Mouse (Mus musculus) kidney, postnatal 10 days (tissue): ENCODE measurements around the gene Kcnc1.

ENCODE experiments used
- DNase-seq: peaks from one replicate; pipeline ENCODE4 v3.0.0; 2021; ENCODE audit warnings: mixed read lengths

Gene Kcnc1

DNA sequence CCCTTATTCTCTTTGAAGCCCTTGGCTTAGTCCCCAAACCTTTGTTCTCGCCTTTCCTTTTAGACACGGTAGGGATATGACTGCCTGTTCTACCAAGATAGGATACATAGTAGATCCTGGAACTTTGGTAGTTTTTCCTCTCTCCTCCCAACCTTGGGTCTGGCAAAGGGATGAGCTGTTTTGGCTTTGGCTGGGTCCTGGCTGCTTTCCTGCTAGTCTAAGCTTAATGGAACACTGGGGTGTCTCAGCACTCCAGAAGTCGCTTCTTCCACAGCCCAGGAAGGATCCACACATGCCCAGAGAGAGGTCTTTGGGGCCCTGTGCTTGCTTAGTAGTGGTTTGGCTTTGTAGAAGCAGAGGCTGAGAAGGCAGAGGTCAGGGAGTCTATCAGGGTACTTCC is 27.7 kb downstream of the Kcnc1 start:
- no peak for DNase-seq

DNA sequence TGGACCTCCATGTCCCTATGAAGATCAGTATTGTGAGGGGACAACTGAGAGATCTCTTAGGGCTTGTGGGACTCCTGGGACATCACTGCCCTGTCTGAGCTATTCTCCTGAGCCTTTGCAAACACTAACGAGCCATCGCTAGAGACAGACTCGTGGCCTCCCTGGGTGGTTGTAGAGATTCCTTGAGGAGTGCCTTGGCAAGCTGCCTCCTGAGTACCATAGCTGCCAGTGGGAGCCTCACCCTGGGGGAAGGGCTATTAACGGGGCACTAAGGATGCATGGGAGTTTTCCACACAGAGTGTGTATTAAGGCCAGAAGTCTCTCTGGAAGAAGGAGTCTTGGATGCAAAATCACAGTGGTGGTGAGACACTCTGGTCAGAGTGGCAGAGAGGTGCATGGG is 28.7 kb downstream of the Kcnc1 start:
- no peak for DNase-seq

DNA sequence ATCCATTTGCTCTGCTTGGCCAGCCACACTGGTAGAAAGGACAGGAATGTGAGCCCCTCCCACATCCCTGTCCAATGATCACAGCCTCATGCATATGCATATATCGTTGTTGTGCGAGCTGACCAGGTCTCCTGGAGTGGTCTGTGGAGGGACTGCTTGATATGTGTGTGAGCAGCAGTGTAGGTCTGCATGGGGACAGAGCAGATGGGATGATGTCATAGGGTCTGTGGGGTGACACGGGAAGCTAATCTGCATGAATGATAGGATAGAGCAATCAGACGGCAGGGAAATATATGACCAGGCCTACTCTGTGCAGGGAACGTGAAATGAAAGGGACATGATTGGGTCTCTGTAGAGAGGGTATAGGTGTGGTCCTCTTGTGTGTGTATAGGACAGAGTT is 37.6 kb downstream of the Kcnc1 start:
- DNase-seq = no peak

DNA sequence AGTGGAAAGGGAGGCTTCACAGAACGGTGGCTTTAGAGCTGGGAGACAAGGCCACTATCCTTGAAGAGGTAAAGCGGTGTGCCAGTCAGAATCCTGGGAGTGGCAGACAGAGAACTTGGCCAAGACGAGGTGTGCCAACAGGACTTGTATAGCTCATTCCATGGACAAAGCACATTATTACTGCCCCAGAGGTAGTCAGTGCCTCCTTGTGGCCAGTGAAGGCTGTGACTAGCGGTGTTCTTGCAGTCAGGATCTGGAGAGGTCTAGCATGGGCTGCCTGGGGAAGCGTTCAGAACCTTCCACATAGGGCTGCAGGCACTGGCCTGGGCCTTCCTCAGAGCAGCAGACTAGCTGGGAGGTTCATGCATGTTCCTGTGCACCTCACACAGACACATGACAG is 39.5 kb downstream of the Kcnc1 start:
- no peak for DNase-seq

DNA sequence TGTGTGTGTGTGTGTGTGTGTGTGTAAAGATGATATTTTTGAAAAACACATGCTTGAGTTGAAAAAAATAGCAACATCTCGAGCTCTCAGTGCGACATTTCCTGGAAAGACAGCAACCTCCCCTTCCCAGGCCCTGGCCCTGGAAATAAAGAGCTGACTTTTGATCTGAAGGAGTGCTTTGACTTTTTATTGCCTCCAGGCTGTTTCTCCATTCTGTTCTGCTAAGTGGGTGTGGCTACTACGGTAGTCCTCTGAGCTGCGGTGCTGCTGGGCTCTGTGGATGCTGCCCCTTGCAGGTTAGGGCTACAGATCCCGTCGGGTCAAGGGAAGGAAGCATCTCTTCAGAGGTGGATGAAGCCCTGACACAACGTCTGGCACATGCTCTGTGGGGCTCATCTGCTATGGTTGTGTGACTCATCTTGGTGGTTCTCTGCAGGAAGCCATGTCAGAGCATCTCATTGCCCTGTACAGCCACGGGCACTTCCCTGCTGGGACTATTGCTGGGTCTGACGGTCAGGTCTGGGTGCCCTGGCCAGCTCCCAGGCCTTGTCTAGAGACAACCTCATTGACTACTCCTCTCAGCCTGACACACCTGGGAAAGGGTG is 42.3 kb downstream of the Kcnc1 start:
- DNase-seq = no peak

DNA sequence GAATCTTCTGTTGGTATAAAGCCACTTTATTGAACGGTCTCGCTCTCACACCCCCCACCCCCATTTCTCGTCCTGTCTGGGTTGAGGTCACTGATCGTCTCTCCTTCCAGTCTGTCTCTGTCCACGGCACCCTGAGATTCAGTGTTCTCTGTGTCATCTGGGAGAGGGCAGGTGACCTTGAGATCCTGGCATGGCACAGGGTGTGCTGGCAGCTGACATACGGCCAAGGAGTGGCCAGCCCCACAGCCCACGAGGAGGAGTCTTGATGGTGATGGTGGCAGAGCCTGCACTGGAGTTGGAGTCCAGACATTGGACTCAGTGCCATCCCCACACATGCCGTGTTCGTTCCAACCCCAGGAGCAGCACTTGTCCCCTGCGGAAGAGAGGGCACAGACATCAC is 46.9 kb downstream of the Kcnc1 start:
- DNase-seq = no peak

DNA sequence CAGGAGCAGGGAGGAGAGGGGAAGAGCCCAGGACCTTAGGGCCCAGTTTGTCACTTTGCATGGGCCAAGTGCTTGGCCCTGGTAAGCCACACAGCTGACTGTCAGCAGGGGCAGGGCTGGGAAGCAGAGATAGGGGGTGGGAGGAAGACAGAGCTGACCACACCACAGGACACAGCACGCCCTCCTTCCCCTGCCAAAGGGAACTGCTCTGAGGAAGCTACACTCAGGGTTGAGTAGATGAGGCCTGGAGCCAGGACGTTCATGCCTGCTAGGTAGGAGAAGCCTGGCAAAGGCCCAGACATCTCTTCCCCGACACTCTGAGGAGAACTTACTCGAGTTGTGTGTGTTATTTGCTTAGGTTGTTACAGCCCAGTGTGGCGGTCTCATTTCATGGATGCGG is 49.6 kb downstream of the Kcnc1 start:
- DNase-seq = no peak

DNA sequence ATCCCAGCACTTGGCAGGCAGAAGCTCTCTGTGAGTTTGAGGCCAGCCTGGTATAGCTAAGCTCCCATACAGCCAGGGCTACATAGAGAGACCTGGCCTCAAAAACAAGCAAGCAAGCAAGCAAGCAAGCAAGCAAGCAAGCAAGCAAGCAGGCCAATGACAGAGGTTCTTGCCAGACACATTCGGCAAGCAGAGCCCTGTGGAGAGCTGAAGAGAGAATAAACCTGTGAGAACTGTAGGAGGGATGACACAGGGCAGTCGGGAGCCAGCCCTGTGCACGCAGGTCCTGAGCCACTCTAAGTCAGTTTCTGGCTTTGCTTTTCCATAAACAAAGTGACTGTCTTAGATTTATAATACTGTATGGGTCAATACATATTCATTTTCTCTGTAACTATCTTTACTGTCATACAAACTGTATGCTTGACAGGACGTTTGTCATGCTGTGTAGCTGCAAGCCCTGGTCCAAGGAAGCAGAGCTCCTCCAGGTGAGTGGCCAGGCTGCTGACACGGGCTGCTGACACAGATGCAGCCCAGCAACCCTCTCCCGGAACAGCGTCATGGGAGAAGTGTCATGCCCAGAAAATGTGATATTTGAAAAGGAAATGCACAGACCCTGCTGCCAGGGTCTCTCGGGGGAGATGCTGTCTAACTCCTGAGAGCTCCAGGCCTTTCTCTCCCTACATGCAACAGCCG is 51.3 kb downstream of the Kcnc1 start:
- no peak for DNase-seq

DNA sequence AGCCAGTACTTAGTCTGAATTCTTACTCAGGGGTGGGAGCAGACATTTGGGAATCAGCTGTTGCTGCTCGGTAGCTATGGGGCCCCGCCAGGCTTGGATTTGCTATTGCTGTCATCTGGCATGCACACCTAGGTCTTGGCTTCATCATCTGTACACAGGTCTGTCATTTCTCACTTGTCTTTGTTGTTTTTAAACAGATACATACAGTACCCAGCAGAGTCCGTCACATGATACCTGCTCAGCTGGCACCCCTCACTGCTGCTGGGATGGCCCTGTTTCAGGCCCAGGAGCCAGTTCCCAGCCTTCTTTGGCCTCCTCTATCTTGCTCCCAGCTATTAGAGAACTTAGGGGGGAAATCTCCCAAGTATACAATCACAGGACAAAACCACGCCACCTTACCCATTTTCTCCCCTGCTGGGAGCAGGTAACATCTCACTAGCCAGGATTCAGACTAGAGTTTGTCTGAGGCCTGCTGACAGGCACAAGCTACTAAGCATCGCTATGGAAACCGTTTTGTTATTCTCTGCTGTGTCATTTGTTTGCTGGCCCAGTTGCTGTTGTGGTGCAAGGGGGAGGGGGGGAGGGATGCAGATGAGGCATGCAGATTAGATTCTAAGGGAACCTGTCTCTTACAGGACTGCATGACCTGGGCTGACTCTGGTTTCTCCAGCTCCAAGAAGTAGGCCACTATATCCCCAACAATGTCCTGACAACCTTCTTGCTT is 52.8 kb downstream of the Kcnc1 start:
- no peak for DNase-seq

DNA sequence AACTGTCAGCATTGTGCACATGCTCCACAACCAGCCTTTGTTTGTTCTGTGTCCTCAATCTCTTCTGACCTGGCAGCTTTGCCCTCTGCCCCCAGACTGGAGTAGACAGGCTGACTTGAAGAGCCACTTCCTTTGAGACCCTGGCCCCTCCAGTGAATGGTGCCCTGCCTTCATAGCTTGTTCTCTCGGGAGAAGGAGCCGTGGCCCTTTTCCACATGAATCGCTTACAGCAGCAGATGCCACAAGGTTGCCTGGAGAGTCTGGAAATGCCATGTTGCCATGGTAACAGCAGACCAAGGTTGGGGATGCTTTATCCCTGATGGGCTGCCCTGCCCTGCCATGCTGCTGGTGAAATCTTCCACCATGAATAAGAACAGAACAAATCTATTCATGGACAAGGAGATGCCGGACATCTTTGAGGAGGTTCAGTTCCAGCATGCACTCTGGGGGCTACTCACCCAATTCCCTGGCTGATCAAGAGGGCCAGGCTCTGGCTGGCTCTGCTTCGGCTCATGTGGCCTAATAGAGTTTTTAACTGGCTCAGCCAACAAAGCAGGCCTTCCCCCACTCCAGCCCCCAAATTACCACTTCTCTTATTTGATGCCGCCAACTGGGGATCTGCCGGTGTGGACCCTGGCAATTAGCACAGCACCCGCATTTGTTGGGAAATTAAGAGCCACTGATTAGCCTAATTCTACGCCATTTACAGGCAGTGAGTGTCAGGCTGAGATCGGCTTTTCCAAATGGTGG is 57.8 kb downstream of the Kcnc1 start:
- DNase-seq = no peak

DNA sequence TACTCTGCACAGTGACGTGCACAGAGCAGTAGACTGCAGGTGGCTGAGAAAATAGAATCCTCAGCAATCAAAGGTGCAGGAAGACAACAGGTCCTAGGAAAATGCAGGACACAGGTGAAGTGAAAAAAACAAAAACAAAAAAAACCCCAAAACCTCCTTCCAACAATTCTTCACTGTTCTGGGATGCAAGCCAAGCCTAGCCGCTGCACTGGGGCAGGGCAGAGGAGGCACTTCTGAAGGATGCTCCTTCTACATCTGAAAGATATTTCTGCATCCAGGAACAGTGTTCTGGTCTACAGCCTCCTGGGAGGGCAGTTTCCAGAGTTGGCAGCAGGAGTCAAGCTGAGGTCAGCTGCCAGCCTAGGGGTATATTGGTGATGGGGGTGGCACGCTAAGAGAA is 61.6 kb downstream of the Kcnc1 start:
- no peak for DNase-seq

DNA sequence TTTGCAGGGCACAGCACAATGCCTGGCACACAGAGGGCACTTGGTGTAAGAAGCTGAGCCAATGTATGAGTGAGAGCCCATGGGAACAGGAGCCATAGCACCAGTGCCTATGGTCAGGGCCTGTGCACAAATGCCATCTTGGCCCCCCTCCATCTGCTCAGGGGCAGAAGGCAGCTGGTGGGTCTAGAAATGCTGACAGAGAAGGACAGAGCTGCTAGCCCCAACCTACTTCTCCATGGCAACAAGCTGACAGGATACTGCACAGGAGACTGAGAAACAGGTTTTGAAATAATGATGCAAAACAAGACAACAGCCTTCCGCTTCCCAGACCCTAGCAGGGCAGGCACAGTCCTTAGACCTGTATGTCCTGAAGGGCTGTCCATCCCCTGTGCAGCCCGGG is 62.9 kb downstream of the Kcnc1 start:
- DNase-seq = no peak

DNA sequence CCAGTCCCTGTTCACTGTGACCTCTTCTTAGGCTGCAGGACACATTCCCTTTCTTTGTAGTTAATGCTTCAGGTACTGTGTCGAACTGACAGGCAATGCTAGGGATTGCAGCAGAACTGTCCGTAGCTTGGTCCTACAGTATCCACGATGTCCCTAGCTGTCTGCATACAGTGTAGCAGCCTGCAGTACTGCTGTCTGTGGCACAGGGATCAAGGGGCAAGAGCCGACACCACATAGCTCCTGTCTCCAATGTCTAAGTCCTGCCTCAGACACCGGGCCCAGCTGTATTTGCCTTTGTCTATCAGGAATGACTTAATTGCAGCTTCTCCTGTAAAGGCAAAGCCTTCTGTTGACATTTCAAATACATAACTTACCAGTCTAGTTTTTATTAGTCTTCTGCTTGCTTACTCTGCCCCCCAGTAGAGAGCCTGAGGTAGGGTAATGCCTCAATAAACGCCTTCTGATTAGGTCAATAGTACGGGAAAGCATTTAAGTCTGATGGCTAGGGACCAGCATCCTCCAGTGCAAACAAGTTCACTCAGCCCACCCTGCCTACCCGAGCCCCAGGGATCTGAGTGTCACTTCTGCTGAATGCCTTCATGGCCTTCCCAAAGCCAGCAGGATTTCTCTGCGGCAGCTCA is 63.4 kb downstream of the Kcnc1 start:
- no peak for DNase-seq

DNA sequence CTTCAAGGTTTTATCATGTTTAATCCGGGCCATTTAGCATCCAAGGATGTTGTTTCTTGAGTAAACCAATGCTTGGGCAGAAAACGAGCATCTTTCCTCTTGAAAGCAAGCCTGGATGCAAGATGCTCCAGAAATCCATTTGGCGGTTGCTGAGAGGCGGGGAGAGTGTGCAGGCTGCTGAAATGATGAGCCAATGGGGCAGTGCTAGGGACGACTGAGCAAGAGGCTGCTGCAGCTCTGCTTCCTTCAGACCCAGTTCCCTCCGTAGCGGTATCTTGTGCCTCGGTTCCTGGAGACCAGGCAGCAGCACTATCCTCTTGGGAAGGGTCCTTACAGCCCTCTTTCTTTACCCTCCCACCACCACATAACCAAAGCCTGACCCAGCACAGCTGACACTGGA is 66.0 kb downstream of the Kcnc1 start:
- DNase-seq = no peak

DNA sequence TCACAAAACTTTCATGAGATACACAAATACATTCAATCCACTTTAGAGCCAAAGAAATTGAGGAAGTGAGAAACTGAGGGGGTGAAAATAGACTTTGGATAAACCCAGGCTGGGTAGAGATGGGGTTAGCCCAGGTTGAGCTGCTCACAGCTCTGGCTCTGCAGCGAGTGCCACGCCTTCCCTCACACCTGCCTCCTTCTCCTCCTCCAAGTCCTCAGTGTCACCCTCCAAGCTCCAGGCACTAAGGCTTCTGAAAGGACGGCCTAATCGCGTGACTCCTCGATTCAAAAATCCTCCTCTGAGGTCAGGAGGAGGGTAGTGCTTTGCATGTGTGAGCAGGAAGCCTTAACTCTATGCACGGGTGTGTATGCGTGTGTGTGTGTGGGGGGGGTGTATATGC is 66.8 kb downstream of the Kcnc1 start:
- no peak for DNase-seq

DNA sequence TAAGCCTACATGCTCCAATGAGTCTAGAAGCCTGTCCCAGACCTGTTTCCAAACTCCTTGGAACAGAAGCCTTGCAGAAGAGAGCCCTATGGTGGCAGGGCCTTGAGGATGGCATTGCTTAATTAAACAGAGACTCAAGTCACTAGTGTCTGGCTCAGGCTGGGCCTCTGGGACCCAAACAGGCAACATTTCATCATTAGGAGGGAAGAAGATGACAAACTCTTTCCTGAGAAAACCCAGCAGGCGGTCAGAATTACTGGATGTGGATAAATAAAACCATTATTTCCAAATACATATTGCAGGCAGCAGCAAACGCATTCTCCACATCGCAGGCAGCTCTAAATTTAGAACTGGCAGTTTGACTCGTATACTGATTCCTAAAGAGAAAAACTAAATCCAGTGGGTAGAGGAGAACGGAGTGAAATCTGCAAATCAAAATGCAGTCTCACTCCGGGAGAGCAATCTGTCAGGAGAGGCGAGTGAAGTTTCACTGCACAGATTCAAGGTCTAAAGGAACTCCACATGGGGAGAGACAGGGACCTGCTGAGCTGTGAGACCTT is 70.2 kb downstream of the Kcnc1 start:
- DNase-seq = peak; percentile 14

DNA sequence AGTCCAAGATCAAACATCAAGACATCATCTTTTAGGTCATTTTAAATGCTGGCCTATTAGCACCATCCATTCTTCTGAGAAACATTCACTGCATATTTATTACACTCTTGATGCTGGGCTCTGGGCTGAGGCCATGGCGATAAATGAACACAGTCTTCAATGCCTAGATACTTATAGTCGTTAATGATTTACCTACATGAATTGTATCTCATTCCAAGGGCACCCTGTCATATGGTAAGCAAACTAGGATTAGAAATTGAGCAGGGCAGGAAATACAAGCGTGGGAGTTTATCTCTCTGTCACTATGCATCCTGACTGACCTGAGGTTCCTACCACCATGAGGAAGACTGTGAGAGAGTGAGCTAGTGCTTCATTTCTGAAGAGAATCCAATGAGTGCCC is 73.2 kb downstream of the Kcnc1 start:
- no peak for DNase-seq

DNA sequence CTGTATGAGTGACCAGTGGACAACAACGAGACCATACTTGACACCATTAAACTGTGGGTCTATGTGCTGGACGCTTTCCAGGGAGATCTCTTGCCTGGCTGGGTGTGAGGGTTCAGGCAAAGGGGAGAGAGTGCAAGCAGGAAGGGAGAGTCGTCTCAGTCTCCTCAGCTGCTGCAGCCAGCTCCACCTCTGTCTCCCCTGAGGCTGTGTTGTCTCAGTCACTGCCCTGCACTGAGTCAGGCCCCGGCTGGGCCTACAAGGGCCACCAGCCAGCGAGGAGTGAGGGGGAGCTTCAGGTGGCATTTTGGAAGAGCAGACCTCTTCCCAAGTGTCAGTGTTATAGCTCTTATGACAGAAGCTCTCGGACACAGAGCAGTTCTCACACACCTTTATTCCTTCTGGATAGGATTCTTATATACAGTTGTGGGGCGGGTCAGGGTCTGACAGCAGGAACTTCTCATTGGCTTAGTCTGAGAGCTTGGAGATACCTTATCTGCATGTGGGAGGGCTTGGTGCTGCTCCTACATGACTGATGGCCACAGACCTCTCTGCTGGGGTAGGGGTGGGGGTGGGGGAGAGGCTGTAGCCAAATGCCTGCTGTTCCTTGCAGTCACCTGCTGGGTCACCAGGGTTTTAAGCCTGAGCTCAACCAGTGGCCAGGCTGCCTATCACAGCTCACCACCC is 74.9 kb downstream of the Kcnc1 start:
- no peak for DNase-seq

DNA sequence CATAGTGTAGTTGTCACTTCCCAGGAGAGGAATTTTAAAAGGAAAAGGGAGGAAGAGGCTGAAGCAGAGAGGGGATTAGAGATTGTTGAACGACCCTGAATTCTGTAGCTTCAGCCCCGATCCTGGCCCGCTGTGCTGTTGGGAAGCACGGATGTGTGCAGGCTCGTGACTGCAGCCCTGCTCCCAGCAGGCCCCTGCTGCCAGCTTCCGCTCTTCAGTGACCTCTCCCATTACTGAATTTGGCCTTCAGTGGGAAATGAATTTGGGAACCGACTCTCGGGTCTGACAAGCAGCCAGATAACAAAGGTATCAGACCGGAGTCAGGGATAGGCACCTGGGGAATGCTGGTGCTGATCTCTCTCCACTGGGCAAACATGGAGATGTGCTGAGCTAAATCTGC is 76.8 kb downstream of the Kcnc1 start:
- peak; percentile 13 for DNase-seq

DNA sequence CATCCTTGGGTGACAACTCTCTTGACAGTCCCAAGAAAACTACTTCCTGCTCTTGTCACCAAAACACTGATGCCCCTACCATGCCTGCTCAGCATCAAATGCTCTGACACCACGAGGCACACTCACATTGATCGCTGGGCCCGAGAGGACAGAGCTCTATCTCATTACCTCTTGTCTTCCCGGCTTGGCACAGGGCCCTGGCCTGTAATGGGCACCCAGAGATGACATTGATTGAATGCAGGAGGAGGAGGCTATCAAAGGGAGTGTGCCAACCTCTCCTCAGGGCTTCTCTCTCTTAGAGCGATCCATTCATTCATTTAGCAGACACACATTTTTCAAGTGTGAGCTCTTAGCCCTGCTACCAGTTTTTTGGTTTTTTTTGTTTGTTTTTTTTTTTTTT is 79.2 kb downstream of the Kcnc1 start:
- DNase-seq = no peak

DNA sequence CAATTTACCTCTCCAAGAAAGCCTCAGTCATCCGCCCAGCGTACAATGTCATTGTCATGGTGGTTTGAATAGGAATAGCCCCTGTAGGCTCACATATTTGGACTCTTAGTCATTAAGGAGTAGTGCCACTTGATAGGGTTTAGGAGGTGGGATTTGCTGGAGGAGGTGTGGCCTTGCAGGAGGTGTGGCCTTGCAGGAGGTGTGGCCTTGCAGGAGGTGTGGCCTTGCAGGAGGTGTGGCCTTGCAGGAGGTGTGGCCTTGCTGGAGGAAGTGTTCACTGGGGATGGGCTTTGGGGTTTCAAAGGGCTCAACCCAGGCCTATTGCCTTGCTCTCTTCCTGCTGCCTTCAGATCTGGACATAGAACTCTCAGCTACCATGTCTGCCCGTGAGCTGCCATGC is 81.2 kb downstream of the Kcnc1 start:
- DNase-seq = no peak

DNA sequence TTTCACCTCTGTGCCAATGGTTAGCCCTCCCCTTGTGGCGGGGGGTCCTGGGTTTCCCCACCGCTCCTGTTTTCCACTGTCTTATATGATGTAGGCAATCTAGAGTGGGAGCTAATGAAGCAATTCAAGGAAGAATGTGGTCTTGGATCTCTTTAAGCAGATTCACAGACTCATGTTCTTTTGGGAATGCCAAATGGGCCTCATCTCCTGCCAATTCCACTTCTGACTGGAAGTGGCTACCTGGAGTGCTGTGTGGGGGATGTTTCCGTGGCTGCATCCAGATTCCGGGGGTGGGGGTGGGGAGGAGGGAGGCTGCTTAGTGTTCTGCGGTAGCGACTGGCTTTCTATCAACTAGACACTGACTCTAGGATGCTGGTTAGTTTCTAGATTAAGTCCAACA is 83.5 kb downstream of the Kcnc1 start:
- no peak for DNase-seq
